Mouse (Mus musculus) natural killer cell, adult 2 months (primary cell): ENCODE results near the gene Gnat1.

Experiments used
- DNase-seq, 2 experiments: peaks; one replicate each; pipeline ENCODE4 v3.0.0; 2022; ENCODE audit warnings: low spot score in 2 of 2

Gene Gnat1

DNA sequence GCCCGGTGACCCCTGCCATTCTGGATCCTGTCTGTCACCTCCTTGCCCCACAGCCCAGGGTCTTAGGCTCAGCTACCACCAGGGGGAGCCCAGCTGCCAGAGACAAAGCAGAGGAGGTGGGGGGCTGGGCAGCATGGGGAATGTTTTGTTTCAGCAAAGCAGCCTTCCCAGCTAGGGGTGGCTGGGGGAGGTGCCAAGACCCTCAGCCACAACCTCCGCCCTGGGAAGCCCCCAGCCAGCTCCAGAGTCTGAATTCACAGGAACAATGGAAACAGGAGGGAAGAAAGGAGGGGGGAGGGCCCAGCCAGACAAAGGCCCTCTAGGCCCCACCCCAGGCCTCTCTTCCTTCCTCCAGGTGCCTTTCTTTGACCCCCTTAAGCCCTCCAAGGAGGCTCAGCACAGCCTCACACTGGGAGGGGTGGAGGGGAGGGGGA, 52.7 kb downstream of the Gnat1 start:
- DNase-seq, result peak; percentile 76 to 86

DNA sequence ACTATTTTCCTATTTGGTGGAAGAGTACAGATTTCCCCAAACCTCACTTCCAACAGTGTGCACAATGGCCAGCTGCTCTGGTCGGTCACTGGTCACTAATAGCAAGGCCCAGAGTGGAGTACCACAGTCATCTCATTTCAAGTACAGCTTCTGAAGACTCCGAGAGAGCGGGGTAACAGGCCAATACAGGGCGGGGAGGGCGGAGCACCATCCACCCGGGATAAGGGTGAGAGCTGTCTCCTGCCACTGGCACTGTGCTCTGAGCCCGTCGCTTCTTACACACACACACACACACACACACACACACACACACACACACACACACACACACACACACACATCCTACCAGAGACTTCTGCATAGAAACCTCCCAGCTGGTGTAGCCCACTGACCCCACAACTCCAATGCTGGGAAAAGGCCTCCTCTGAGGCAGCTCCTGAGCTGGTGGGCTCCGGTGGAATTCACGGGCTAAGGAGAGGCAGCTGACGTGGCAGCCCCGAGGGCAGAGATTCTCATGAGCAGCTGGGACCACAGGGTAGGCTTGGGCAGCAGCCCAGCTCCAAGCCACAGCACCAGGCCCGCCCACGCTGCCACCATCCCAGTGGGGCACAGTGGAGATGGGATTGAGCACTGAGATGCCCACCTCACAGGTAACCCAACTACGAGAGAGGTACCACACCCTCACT, 53.2 kb downstream of the Gnat1 start:
- no peak for DNase-seq

DNA sequence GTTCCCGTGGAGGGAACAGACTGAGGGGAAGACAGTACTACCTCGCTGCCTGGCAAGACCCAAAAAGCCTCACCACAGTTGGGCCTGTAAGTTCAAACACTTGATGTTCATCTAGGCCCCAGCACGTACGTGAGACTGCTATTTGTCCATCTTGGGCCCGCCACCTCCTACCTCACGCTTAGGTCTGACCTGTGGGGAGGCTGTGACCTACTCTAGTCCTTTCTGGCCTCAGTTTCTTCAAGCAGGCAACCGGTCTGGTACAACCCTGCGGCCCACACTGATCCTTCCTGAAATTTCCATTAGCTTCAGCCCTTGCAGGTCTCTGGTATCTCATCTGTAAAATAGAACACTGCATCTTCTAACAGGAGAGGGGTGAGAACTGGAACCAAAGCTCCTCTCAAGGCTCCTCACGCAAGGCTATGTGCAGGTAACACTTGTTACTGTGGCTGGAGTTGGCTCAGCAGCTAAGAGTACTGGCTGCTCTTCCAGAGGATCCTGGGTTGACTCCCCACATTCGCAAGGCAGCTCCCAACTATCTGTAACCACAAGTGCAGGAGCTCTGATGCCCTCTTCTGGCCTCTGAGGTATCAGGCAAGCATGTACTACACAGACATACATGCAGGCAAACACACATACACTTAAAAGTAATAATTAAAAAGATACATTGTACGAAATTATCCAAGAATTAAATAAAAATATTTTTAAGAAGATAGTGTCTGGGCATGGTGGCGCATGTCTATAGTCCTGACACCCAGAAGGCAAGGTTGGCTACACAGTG, 54.0 kb downstream of the Gnat1 start:
- DNase-seq, result no peak

DNA sequence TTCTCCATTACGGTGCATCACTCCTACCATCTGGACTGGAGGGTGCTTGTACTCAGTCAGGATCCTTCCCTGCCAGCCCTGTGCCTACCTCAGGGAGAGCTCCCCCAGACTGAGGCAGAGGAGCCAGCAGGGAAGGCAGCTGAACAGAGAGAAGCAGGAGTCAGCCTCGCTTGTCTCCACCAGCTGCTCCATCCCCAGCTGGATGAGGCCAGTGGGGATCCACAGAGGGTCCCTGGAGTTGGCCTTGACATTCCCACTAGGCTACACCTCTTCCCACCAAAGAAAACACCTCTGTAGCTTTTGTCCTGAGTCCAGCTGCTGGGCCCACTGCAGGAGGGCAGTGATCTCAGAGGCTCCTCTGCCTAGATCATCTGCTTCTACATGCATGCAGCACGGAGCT, 54.6 kb downstream of the Gnat1 start:
- DNase-seq, result no peak

DNA sequence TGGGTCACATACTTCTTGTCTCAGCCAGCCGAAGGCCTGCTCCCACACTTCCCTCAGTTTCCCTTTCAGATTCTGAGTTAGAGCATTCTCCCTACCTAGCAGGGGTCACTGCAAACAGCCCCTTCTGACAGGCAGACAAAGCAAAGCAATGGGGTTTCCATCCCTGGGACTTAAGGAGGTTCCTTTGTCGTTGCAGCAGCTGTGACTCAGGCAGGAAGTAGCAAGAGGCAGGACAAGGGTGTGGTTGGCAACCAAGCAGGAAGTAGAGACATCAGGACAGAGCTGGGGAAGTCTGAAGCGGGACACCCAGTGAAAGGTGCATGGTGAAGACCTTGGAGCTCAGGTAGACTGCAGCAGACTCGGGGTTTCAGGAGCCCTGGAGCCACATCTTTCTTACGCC, 55.0 kb downstream of the Gnat1 start:
- peak; percentile 51 to 52 for DNase-seq
